Mouse (Mus musculus) heart, embryonic 16.5 days (tissue): Measurements from ENCODE around the gene Trmt1l. TPM values are rescaled to one million over a fixed set of nuclear protein-coding genes. Genes with fewer than 3 reads are reported as not detected.

Experiments used
- ATAC-seq: fragments of 200-750 bp; cut with Nextera tagmentation; replicated peaks from 2 replicates; pipeline ENCODE4 v1.8.0; 2017; ENCODE audit warnings: moderate number of reproducible peaks; ENCODE audit not compliant: insufficient read depth, low FRiP score; ENCODE audit errors: extremely low read depth
- H3K27ac ChIP-seq: fragments of 300-500 bp; sonication (generic); 2 replicates; pipeline ENCODE4 v1.5.1; 2014; ENCODE audit warnings: mild to moderate bottlenecking, low read length, control low read depth, moderate library complexity
- H3K27me3 ChIP-seq: fragments of 300-500 bp; sonication (generic); 2 replicates; pipeline ENCODE4 v1.6.1; 2014; ENCODE audit warnings: low read length, mixed read lengths; ENCODE audit not compliant: control insufficient read depth, insufficient read depth
- H3K36me3 ChIP-seq: fragments of 300-500 bp; sonication (generic); 2 replicates; pipeline ENCODE4 v1.6.1; 2014; ENCODE audit not compliant: control insufficient read depth, insufficient read depth
- H3K4me1 ChIP-seq: fragments of 300-500 bp; sonication (generic); 2 replicates; pipeline ENCODE4 v1.6.1; 2014; ENCODE audit warnings: low read length, mixed read lengths; ENCODE audit not compliant: control insufficient read depth, insufficient read depth
- H3K4me2 ChIP-seq: fragments of 300-500 bp; sonication (generic); 2 replicates; pipeline ENCODE4 v1.6.1; 2014; ENCODE audit warnings: low read depth, mild to moderate bottlenecking, control low read depth, low read length
- H3K4me3 ChIP-seq: fragments of 300-500 bp; sonication (generic); 2 replicates; pipeline ENCODE4 v1.5.1; 2014; ENCODE audit warnings: mild to moderate bottlenecking, control low read depth, low read length
- H3K9ac ChIP-seq: fragments of 300-500 bp; sonication (generic); 2 replicates; pipeline ENCODE4 v1.6.1; 2014; ENCODE audit warnings: low read length, control low read depth
- H3K9me3 ChIP-seq: fragments of 300-500 bp; sonication (generic); replicated peaks from 2 replicates; pipeline ENCODE4 v1.6.1; 2016; ENCODE audit warnings: low read length; ENCODE audit not compliant: control insufficient read depth
- WGBS: fragments of 180-500 bp; shearing (Covaris S2); extraction: QIAGEN DNeasy Blood & Tissue Kit; methylation state at CpG from one replicate; pipeline ENCODE4 v1.1.7; 2014; 5-methylcytosine and 5-hydroxymethylcytosine counted together
- polyA plus RNA-seq: library from polyadenylated mRNA; unstranded; fragments of >200 nt; fragmentation: Nextera tagmentation; extraction: Ambion mirVana; gene quantifications from 2 replicates; pipeline ENCODE4 v1.2.1, GENCODE M21; 2015

Gene Trmt1l
- polyA plus RNA-seq, 1 experiment from 2014 or later = 45.6 TPM

DNA sequence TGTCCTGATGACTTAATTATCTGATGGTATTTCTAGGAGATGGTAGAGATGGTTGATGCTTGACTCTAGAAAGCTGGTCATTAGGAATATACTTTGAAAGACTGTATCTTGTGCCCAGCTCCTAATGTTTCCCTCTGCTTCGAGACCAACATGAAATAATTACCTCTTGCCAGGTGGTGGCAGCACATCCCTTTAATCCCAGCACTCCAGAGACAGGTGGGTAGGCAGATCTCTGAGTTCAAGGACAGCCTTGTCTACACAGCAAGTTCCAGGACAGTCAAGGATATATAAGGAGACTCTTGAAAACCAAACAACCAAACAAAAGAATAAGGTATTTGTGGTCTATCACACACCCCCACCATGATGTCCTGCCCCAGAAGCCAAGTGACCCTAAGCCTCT lies 55.2 kb downstream of the Trmt1l start:
- H3K4me1 ChIP-seq = peaks cover 9% of the 10 kb centered on the region
- no peak for ATAC-seq
- H3K36me3 ChIP-seq = no peaks in the 10 kb centered on the region
- no peak overlapping the region for H3K9ac ChIP-seq
- H3K27me3 ChIP-seq = no peaks in the 10 kb centered on the region
- no peak overlapping the region for H3K4me3 ChIP-seq
- H3K27ac ChIP-seq = no peak overlapping the region
- 59% methylated on average over 1 of the region's 1 CpGs for WGBS
- no peaks in the 10 kb centered on the region for H3K9me3 ChIP-seq
- no peak overlapping the region for H3K4me2 ChIP-seq

DNA sequence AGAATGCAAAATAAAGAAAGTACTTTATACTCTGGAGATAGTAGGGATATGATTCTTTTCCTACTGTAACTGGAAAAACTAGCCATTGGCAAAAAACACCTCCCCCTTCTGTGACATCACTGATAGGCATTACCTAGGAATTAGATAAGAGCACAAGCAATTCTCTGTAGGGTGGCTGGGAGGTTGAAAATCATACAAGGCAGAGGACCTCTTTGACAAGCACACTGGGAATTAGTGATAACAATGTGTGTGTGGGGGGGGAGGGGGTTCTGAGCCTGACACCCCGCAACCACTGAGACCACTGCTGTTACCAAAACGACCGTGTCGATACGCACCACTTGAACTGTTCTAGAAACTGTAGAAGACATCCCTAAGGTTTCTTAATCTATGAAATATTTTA lies 56.4 kb downstream of the Trmt1l start:
- no peak overlapping the region for H3K4me3 ChIP-seq
- no peak overlapping the region for H3K9ac ChIP-seq
- H3K27me3 ChIP-seq = no peaks in the 10 kb centered on the region
- H3K4me2 ChIP-seq = no peak overlapping the region
- H3K36me3 ChIP-seq = no peaks in the 10 kb centered on the region
- 59% methylated on average over 5 of the region's 5 CpGs for WGBS
- no peaks in the 10 kb centered on the region for H3K9me3 ChIP-seq
- no peak overlapping the region for H3K27ac ChIP-seq
- peaks cover 15% of the 10 kb centered on the region for H3K4me1 ChIP-seq
- ATAC-seq = no peak

DNA sequence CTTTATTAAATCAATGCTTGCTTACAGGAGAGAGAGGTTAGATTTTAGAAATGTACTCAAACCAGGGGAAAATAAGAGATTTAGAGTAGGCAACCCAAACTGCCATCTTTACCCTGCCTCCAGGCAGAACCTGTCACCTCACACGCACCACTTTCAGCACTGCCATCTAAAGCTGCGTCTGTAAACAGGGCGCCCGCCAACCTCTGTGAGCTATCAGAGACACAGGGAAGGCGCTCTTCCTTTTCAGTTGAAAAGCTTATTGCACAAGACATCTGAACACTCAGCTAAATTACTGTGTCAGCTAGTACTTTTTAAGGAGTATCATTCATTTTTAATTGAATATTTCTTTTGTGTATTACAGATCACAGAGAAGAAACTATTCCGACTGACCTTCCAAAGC lies 61.5 kb downstream of the Trmt1l start:
- no peaks in the 10 kb centered on the region for H3K36me3 ChIP-seq
- 49% methylated on average over 6 of the region's 6 CpGs for WGBS
- no peak overlapping the region for H3K4me3 ChIP-seq
- no peak overlapping the region for H3K9ac ChIP-seq
- H3K9me3 ChIP-seq = no peaks in the 10 kb centered on the region
- peaks cover 25% of the 10 kb centered on the region for H3K4me1 ChIP-seq
- no peak overlapping the region for H3K27ac ChIP-seq
- no peaks in the 10 kb centered on the region for H3K27me3 ChIP-seq
- no peak for ATAC-seq
- no peak overlapping the region for H3K4me2 ChIP-seq

DNA sequence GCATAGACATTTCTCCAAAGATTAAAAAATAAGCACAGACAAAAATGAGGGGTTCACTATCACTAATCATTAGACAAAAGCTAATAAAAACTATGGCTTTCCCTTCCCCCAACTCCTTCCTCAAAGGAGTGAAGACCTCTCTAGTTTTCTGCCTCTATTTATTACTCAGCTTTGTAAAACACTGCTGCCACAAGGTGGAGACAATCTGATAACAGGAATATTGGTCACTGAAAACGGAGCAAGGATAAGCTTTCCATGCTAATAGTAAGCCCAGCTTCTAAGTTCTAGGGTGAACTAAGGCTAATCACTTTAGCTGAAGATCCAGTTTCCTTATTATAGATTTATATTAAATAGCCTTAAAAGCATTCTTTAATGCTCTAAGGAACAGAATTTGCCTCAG lies 64.1 kb downstream of the Trmt1l start:
- Histone ChIP-seq H3K9ac (no peak overlapping the region), H3K36me3 (no peaks in the 10 kb centered on the region), H3K4me3 (no peak overlapping the region), H3K27ac (no peak overlapping the region), H3K27me3 (no peaks in the 10 kb centered on the region), H3K4me2 (no peak overlapping the region), H3K4me1 (peaks cover 40% of the 10 kb centered on the region), H3K9me3 (no peaks in the 10 kb centered on the region)
- WGBS = 29% methylated on average over 1 of the region's 1 CpGs
- no peak for ATAC-seq

DNA sequence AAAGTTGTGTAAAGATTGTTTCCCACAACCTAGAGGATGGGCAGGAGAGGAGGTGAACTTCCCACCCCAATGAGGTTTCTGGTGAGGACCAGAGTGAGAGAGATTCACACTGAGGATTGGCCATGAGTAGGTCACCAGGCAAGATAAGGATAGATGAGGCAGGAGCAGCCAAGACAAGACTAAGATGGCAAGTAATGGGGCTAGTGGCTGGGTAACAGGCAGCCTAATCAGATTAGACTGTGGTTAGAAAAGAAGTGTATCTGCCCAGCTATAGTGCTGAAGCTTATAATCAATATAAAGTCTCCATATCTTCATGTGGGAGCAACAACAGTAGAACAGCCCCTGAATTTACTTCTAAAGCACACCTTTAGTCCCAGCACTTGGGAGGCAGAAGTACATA lies 65.5 kb downstream of the Trmt1l start:
- no peak overlapping the region for H3K4me2 ChIP-seq
- H3K27ac ChIP-seq = no peak overlapping the region
- peaks cover 39% of the 10 kb centered on the region for H3K4me1 ChIP-seq
- H3K9ac ChIP-seq = no peak overlapping the region
- no peak for ATAC-seq
- no peak overlapping the region for H3K4me3 ChIP-seq
- no peaks in the 10 kb centered on the region for H3K27me3 ChIP-seq
- no peaks in the 10 kb centered on the region for H3K36me3 ChIP-seq
- no peaks in the 10 kb centered on the region for H3K9me3 ChIP-seq

DNA sequence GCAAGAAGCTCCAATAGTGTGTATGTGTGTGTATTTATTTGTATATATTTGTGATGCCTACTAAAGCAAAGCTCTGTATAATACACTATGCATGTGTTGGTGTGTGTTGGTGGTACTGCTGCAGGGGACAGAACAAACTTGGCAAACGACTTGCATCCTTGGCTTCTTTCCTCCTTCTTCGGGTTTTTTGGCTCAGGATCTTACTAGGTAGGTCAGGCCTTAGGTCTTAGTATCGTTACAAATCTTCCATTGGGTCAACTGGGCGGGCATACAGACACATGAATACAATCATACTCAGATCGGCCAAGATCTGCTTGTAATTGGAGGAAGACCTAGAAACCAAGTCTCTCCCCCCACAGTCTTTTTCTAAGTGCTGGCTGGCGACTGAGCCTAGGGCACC lies 66.4 kb downstream of the Trmt1l start:
- H3K27me3 ChIP-seq = no peaks in the 10 kb centered on the region
- no peaks in the 10 kb centered on the region for H3K36me3 ChIP-seq
- no peak overlapping the region for H3K4me2 ChIP-seq
- H3K4me1 ChIP-seq = peaks cover 38% of the 10 kb centered on the region
- no peak overlapping the region for H3K9ac ChIP-seq
- no peak overlapping the region for H3K27ac ChIP-seq
- H3K4me3 ChIP-seq = no peak overlapping the region
- H3K9me3 ChIP-seq = no peaks in the 10 kb centered on the region
- 64% methylated on average over 6 of the region's 6 CpGs for WGBS
- no peak for ATAC-seq

DNA sequence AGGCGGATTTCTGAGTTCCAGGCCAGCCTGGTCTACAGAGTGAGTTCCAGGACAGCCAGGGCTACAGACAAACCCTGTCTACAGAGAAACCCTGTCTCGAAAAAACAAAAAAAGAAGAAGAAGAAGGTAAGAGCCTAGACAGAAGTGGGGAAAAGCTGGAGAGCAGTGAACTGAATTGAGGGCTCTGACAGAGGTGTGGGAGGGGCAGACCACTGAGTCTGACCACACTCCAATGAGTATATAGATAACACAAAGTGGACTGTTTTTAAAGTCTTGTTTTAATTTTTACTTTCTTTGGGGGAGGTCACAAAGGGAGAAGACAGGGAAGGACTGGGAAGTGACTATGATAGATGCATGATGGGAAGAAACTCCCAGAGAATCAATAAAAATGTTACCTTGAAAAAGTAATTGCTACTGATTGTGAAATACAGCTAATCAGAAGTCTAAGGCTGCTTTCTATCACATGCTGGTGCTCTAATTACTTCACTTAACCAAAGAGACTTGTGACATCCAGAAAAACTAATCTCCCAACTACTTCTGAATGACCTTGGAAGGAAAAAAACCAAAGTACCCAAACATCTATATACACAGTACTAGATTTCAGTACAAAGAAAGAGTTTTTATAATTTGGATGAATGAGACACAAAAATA lies 67.4 kb downstream of the Trmt1l start:
- no peaks in the 10 kb centered on the region for H3K27me3 ChIP-seq
- H3K36me3 ChIP-seq = no peaks in the 10 kb centered on the region
- H3K4me3 ChIP-seq = no peak overlapping the region
- peaks cover 31% of the 10 kb centered on the region for H3K4me1 ChIP-seq
- WGBS = 83% methylated on average over 2 of the region's 2 CpGs
- H3K27ac ChIP-seq = no peak overlapping the region
- H3K4me2 ChIP-seq = no peak overlapping the region
- no peak overlapping the region for H3K9ac ChIP-seq
- no peaks in the 10 kb centered on the region for H3K9me3 ChIP-seq
- no peak for ATAC-seq

DNA sequence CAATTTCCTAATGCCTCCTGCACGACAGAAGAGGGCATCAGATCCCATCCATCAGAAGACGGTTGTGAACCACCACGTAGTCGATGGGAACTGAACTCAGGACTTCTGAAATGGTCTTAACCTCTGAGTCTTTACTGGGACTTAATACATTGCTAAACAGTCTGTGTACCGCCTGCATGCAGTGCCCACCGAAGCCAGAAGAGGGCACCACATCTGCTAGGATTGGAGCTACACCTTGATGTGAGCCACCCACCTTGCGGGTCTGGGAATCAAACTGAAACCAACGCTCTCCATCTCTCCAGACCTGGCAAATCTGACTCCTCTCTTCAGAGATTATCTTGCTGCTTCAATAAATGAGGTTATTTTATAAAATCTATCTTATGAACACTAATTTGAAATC lies 68.7 kb downstream of the Trmt1l start:
- Histone ChIP-seq H3K4me2 (no peak overlapping the region), H3K9me3 (no peaks in the 10 kb centered on the region), H3K4me3 (no peak overlapping the region), H3K9ac (no peak overlapping the region), H3K4me1 (peaks cover 33% of the 10 kb centered on the region), H3K36me3 (no peaks in the 10 kb centered on the region), H3K27me3 (no peaks in the 10 kb centered on the region), H3K27ac (no peak overlapping the region)
- no peak for ATAC-seq
- WGBS = 85% methylated on average over 8 of the region's 8 CpGs

DNA sequence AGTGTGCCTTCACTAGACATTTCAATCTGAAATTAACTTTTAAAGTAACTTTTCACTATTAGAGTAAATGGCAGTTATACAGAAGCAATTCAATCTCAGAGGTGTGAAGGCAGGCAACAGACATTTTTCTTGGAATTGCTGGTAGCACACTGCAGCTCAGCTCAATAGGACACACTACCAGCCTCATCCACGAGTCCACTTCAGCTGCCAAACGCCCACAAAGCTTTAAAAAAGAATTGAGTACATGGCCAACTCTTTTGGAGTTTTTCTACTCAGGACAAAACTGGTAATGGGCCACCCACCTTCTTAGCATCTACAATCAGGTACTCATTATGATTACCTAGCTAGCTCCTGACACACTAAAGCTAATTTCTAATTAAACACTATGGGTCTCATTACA lies 69.6 kb downstream of the Trmt1l start:
- ATAC-seq = no peak
- Histone ChIP-seq H3K9me3 (no peaks in the 10 kb centered on the region), H3K4me1 (peaks cover 33% of the 10 kb centered on the region), H3K36me3 (no peaks in the 10 kb centered on the region), H3K4me3 (no peak overlapping the region), H3K9ac (no peak overlapping the region), H3K27ac (no peak overlapping the region), H3K27me3 (no peaks in the 10 kb centered on the region), H3K4me2 (peak overlapping the region; percentile 42; the same call in 1 of the 2 replicates)
- 60% methylated on average over 2 of the region's 2 CpGs for WGBS
